Mouse (Mus musculus): ENCODE results near the gene Cyth4. TPM values are rescaled to one million over a fixed set of nuclear protein-coding genes. Genes with fewer than 3 reads are reported as not detected.
A peak's percentile ranks its signal among the peaks of the same experiment; 100 is the strongest.

Cyth4 gene
- total RNA-seq (2022), result 10 to 100 TPM; 21.5 to 50.0 (median 36.0) TPM

DNA sequence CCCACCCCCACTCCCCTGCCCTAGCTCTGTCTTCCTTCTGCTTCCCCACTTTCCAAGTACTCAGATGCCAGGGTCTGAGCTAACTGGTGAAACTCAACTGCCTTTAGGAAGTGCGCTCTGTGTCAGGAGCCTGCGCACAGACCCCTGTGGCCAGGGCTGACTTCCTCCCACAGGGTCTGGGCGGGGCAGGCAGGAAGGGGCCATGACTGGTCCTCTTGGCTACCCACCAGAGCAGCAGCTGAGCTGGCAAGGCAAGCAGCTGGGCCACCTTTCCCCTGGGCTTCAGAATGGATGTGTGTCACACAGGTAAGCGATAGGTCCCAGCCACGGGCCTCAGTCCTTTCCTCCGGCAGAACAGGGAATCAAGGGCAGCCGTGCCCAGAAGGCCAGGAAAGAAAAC, at the start of gene Cyth4:
Cyth4 (plus strand) TSS at position 134 of the 400 bp plus-strand sequence.
- DNase-seq (ENCODE audit: low spot score in 2 of 2), result no peak

GRCm38 (mm10) chr15:78547415-78548335, 49.2 kb upstream of the Cyth4 start:
- no peak for DNase-seq (ENCODE audit: low spot score in 2 of 2)

DNA sequence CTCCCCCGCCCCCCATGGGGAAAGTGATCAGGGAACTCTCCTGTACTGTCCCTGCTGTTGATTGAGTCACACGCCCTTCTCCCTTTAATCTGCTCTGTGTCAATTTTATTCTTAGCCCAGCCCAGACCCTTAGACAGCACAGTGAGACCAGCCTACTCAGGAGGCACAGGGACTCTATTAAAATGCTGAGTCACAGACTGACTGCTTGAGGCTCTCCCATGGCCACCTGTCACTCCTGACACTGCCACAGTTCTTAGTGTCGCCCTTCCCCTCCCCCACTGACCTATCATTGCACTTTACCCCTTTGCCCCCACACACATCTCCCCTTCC, 48.5 kb upstream of the Cyth4 start:
- DNase-seq (ENCODE audit: low spot score in 2 of 2), result no peak

GRCm38 (mm10) chr15:78548711-78549110, 48.1 kb upstream of the Cyth4 start:
- DNase-seq (ENCODE audit: low spot score in 2 of 2), result no peak

DNA sequence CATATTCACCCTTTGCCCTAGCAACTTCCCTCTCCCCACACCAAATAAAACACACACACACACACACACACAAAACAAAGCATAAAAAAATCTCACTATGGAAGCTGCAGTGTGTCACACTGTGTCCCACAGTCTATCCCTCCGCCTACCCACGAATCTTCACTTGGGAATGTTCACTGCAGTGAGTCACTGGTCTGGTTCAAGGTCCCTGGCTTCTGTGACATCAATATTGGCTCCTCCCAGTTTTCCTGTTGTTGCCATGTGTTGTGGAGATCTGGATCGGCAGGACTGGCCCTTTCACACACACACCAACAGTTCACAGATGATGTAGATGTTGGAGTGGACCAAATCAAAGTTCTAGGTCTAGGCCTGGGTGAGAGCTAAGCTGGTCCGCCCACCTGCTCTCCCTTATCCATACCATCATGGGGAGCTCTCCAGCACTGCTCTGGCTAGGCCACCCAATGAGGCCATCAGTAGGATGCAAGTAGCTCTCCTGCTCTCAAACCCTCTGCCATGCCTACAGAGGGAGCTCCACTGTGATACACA, 47.6 kb upstream of the Cyth4 start:
- DNase-seq (ENCODE audit: low spot score in 2 of 2), result no peak

- peak in 1 of 2 experiments; percentile 31 for DNase-seq (ENCODE audit: low spot score in 2 of 2)
Measured at GRCm38 (mm10) chr15:78554545-78555313, 42.1 kb upstream of the Cyth4 start.

- DNase-seq (ENCODE audit: low spot score in 2 of 2), result no peak
Measured at GRCm38 (mm10) chr15:78557693-78558535, 38.9 kb upstream of the Cyth4 start.

DNA sequence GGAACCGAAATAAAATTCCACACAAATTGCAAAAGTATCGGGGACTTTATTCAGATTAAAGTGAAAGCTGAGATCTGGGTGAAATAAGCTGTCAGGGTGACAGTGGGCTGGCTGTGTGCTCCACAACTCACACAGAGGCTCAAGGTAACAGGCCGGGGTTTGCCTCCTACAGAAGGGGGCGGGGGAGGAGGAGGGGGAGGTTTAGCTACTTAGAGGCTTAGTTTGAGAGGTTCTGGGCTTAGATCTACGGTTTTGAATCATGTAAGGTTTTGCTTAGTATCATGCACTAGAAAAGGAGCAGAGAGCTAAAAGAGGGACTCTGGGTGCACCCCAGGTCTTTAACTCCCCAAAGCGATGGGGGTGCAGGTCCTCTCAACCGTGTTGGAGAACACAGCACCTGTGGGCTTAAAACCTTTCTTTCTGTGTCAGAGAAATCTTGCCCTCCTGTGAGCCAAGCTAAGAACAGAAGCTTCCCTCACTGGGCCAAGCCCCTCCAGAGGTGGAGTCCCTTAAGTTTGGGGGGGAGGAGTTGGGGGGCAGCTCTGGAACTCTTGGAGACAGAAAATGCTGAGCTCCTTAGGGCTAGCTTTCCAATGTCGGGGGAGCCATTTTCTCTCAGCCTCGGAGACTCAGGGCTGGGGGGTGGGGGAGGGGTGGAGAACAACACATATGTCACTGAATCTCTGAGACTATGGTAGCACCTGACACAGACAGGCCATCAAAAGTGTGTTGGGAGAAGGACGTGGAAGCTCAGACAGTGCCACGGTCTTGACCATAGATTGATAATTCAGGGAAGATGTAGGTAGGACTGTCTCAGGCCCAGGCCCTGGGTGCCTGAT, 37.5 kb upstream of the Cyth4 start:
- DNase-seq (ENCODE audit: low spot score in 2 of 2), result no peak

GRCm38 (mm10) chr15:78563344-78563743, 33.5 kb upstream of the Cyth4 start:
- DNase-seq (ENCODE audit: low spot score in 2 of 2), result no peak

- DNase-seq (ENCODE audit: low spot score in 2 of 2), result no peak
Measured at GRCm38 (mm10) chr15:78563937-78564336, 32.9 kb upstream of the Cyth4 start.

- DNase-seq (ENCODE audit: low spot score in 2 of 2), result no peak
Measured at GRCm38 (mm10) chr15:78564764-78565435, 31.9 kb upstream of the Cyth4 start.

GRCm38 (mm10) chr15:78567608-78568120, 29.2 kb upstream of the Cyth4 start:
- DNase-seq (ENCODE audit: low spot score in 2 of 2), result no peak

- no peak for DNase-seq (ENCODE audit: low spot score in 2 of 2)
Measured at GRCm38 (mm10) chr15:78570170-78570569, 26.7 kb upstream of the Cyth4 start.

DNA sequence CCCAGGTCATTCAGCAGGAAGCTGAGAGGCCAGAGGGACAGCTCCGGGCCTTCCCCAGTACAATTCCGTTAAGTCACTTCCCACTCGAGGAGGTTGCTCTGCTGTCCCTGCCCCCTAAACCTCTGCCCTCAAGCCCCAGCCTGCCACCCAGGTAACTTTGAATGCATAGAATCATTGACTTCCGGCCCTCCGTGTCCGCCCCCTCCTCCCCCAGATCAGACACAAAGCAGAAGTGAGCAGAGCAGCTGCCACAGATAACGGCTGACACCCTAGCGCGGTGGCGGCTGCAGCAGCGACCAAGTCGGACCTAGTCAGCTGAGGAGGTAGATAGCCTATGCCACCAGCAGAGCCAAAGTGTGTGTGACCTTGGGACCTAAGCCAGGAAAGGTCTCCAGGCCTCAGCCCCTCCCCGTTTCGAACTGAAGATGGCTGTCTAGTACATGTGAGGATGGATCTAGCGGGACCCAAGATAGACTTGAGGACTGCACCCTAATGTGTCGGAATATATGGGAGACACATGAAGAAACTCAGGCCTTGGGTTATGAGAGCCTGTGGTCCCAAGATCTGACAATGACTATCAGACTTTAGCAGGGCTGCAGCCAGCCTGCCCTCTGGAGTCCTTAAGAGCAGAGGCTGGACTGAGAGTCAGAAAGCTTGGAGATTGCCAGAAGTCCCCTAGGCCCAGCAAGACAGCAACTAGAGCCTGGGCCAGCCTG, 25.1 kb upstream of the Cyth4 start:
- DNase-seq (ENCODE audit: low spot score in 2 of 2), result no peak

GRCm38 (mm10) chr15:78572270-78572600, 24.6 kb upstream of the Cyth4 start:
- DNase-seq (ENCODE audit: low spot score in 2 of 2), result no peak

GRCm38 (mm10) chr15:78572658-78573397, 24.0 kb upstream of the Cyth4 start, which contains the start of gene Rac2:
Gene Rac2, minus strand, starts transcription at chr15:78572783.
- DNase-seq (ENCODE audit: low spot score in 2 of 2), result no peak

DNA sequence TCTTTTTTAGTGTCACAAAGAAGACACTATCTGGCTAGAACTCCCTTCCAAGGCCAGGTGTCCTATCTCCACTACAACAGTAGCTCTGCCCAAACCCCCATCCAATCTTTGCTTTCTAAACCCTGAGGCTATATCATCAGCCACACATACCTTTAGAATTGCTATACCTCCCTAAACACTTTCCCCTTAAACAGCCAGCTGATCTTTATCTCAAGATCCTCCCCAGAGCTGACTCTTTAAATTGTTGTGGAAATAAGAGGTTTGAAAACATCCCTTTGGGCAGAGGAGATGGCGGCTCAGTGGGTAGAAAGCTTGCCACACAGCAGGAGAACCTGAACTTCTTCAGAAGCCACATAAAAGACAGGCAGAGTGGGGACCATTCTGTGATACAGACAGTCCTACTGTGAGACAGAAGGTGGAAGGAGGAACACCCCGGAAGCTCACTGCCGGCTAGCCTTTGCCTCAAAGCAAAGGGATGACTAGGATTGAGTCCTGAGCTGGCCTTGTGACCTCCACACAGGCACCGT, 20.5 kb upstream of the Cyth4 start:
- no peak for DNase-seq (ENCODE audit: low spot score in 2 of 2)

GRCm38 (mm10) chr15:78583352-78583751, 13.5 kb upstream of the Cyth4 start:
- no peak for DNase-seq (ENCODE audit: low spot score in 2 of 2)
